Mouse (Mus musculus) testis, postnatal 10 days (tissue): ENCODE results near the gene D17Wsu92e.

ENCODE experiments used
- DNase-seq: peaks from one replicate; pipeline ENCODE4 v3.0.0; 2021; ENCODE audit warnings: low spot score

The D17Wsu92e gene

DNA sequence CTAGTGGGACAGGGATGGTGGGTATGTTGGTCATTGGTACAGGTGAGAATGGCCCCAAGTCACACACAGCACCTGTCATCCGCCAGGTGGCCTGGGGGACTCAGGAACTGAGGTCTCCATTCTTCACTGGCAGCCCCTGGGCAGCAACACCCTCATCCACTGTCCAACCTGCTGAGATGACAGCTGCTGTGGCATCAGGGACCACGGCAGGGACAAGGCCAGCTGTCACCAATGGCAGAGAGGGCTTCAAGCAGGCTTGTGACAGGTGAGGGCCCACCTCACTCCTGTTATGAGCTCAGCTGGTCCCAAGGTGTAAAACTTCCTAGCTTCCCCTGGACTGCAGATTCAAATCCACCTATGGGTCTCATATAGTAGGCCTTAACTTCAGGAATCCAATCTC, 72.3 kb downstream of the D17Wsu92e start:
- DNase-seq, result no peak

DNA sequence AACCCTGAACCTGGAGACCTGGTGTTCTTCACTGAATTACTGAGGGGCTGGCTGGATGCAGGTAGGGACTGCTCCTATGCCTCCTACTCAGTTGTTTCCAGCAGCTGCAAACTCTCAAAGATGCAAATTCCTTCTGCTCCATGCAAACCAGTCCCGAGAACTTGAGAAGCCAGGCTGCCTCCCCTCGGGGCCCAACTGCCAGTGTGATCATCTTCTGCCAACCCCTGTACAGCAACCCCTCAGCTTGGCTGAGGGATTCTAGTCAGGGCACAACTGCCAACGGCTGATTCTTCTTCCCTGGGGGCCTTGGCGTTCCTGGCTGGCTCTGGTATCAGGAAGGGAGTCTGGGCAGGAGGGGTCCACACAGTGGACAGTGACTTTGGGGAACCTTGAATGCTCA, 74.0 kb downstream of the D17Wsu92e start:
- no peak for DNase-seq

DNA sequence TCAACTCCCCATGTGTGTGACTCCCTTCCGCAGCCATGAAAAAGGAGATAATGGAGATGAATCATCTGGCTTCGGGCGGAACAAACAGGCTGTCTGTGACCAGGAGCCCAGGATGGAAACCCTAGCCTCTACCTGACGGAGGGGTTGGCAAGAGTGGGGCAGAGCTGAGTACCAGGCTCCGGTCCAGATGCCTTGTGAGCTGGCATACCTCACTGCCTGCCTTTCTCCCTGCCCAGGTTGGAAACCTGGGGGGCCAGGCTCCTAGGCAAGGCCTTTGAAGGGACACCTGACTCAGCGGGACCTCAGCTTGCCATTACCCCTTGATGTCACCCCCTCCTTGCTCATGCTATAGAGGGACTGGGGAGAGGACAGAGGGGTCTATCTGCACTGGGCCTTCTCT, 79.5 kb downstream of the D17Wsu92e start:
- no peak for DNase-seq

DNA sequence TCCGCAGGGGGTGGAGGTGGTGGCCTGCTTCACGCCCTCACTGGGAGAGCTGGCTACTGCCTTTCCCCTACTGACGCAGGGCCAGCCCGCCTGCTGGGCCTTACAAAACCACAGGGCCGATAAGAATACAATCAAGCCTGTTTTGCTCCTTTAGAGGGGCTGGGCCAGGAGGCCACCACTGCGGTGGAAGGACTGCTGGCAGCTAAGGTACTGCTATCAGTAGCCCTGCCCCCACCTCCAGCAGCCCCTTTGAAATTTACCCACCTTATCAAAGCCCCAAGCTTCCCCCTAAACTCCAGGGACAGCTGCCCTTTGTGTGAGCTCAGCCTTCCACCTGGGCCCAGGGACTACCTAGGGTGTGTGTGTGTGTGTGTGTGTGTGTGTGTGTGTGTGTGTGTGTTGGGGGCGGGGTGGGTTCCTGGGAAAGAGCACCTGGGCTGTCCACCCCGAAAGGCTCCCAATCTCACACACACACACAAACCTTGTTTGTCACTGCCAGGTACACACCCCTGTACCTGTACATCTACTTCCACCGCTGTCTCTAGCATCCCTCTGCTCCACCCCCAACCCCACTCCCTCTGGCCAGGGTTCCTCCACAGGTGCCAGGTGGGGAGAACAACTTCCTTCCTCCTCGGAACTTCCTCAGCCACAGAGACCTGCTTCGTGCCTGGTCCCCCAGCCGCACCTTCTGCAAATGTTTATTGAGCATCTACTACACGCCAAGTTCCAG, 85.9 kb downstream of the D17Wsu92e start:
- DNase-seq, result no peak

DNA sequence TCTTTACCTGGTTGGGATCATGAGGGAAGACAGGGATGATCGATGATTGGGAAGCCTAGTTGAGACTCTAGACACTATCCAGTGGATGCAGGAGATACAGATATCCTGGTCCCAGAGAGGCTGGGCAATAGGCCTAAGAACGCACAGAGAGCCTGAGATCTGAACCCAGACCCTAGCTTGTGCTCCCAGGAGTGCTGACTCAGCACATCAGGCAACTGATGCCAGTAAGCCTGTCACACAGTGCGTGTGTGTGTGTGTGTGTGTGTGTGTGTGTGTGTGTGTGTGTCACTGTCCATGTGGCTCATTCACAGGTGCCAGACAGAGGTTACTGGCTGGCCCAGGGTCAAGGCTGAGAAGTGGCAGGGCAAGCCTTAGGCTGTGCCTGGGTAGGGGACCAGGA, 87.8 kb downstream of the D17Wsu92e start:
- no peak for DNase-seq

DNA sequence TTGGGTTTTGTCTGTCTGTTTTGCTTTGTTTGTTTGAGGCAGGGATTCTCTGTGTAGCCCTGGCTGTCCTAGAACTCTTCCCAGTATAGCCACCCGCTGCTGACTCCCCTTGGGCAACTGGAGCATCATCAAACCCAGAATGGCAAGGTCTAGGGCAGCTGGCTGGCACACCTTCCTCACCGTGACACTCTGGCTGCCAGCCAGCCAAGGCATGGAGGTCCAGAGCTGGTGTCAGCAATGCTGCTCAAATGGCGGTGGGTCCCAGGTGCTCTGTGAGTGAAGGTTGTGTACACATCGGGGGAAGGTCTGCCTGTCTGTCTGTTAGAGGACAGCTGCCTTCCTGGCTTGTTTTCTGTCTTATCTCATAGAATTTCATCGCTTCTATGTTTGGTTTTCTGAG, 88.3 kb downstream of the D17Wsu92e start:
- no peak for DNase-seq

DNA sequence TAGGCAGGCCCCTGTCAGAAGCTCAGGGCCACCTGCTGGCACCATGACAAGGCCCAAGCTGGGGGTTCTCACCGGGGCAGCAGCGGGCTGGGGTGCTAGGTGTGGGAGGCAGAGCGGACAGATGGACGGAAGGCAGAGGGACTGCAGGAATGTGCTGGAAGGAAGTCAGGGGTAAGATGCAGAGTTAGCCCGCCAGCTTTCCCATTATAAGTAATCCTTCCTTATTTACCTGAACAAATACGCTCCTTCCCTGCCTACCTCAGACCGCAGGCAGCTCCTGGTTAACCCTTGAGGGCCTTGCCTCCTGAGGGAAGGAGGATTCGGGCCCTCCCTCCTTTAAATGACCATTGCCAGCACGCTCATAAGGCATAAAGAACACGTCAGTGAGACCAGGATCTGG, 91.7 kb downstream of the D17Wsu92e start, which contains the start of gene Spdef:
Gene Spdef, minus strand, starts transcription at position 186 of the 400 bp plus-strand sequence.
- no peak for DNase-seq

DNA sequence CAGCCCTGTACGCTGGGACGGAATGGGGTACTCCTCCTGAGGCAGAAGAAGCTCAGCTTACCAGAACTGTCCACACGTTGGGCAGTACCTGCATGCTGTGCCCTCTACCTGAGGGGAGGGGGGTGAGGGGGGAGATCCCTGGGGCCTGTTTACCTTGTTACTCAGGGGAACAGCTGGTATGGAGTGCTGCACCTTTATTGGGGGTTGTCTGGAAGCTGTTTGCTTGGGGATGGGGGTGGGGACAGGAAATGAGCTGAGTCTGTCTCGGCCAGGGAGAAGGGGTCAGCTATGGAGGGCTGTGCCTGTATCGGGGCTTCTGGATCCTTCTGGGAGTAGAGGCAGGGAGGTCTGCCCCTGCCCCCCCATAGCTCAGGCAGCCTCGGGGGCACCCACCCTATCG, 93.9 kb downstream of the D17Wsu92e start:
- DNase-seq, result no peak

DNA sequence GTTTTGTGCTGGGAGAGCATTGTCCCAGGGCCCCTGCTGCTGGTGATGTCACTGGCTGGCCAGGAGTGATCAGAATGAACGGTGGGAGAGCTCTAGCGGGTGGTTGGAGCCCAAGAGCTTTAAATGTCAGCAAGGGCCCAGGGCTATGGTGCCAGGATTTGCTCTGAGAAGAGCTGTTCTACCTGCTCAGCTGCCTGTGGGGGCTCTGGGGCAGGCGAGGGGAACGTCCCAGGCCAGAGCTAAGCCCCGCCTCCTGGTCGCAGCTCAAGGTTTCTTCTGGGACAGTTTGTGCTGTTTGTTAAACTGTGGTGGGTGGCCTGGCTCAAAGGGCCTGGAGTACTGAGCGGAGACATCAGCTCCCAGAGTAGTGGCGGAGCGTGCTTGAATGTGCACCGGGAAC, 95.0 kb downstream of the D17Wsu92e start:
- peak; percentile 66 for DNase-seq

DNA sequence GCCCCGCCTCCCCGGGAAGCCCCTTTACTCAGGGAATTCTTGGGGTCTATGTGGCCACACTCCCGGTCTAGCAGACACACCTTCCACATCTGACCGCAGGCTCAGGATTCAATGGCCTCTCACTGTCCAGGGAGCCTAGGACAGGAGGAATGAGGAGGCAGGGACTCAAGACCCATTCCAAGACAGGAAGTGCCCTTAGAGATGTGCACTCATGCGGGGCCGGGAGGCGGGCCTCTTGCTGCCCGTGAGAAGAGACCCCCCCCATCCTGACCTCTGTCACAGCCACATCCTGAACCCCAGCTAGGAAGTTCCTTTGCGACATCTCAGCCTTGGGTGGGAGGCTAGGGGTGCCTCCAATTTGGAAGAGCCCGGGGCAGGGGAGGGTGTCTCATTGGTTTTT, 95.4 kb downstream of the D17Wsu92e start:
- no peak for DNase-seq

DNA sequence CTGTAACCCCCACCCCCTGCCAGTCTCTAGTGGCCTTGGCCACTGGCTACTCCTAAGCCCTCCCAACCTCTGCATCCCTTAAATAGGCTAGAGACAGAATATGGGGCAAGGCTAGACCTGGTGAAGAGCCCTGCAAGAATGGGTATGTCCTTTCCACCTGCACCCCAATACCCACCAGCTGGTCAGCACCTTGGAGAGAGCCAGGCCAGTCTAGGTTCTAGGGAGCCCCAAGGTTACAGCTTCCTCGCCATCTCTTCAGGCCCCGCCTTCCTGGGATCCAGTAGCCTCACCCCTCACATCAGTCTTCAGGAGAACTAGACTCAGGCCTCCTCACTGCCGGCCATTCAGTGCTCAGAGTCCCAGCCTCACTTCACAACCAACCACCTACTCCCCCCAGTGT, 96.1 kb downstream of the D17Wsu92e start:
- no peak for DNase-seq

DNA sequence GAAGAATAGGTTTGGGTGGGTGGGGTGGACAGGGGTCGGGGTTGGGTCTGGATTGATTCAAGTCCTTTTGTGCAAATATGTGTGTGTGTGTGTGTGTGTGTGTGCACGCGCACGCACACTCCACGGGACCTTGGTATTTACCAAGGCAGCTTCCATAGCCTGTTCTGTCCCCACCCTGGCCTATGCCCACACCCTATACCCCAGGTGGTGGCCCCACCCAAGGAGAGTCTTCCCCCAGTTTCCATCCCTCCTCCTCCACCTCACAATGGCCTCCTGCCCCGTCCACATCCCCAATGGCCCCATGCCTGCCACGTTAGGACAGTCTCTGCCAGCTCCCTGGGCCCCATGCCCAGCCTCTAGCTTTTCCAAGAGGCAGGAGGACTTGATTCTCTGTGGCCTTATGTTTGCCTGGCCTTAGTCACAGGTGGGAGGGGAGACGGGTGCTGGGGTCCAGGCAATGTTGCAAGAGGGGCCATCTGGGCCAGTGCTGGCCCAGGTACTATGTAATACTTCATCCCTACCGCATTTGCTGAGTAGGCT, 99.3 kb downstream of the D17Wsu92e start:
- DNase-seq, result no peak

DNA sequence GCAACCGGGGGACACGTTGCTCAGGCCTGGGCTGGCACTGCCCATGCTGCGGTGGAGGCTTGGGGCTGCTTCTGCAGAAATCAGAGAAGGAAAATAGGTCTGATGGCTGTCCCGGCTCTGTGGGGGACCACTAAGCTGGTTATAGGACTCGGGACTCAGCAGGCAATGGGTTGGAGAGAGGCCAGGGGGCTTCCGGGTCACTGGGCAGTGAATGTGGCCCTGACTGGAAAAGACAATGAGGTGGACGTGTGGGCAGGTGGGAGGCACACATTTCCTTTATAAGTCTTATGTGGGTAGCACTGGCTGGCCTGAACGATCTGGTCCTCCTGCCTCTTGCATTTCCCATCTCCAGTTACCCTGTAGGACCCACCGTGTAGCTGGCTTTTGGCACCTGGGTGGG, 100.1 kb downstream of the D17Wsu92e start:
- DNase-seq, result no peak

DNA sequence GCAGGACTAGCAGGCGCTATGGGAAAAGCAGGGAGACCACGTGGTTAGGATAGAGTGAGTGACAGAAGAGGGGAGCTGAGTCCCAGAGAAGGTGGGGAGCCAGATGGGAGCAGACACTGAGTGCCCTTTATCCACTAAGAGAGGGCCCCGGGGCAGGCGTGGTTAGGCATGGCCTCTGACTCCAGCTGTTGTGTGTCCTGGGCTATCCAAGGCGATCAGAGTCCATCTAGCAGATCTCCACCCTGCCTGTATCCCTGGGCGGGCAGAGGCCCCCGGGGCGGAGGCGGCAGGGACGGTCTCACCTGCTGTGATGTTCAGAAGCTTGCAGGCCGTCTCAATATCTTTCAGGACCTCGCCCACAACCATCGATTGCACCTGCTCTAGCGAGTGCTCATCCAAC, 100.8 kb downstream of the D17Wsu92e start:
- no peak for DNase-seq

DNA sequence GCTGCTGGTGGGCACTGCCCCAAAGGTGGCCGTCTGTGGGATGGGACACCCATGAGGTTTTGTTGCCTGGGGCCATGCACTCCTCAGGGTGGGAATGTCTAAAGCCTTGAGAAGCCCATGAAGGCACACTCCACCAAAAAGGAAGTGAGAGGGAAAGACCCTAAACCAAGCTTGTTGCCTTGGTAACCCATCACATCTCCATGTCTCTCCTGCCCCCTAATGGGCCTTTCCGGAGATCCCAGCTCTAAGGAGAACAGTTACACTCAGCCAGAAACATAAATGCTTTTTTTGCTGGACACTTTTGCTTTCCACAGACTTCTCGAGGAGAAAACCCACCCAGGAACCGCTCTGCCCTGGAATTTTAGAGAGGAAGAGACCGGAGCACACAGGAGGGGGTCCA, 102.2 kb downstream of the D17Wsu92e start:
- DNase-seq, result no peak

DNA sequence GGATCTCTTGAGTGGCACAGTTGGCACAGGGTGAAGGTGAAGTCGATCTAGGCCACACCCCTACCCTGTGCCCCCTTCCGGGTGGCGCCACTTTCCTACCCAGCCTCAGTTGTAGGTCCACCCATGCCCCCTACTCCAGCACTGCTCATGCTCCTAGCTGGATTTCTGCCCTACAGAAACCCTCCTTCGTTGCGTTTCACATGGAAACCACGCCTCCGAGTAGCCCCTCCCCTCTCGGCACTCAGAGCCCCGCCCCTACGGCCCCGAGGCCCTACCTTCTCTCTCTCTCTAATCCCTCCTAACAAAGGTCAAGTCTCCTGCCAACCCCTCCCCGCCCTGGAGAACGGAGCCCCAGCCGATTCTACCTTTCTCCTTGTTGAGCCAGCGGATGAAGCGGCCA, 103.6 kb downstream of the D17Wsu92e start:
- peak; percentile 69 for DNase-seq

DNA sequence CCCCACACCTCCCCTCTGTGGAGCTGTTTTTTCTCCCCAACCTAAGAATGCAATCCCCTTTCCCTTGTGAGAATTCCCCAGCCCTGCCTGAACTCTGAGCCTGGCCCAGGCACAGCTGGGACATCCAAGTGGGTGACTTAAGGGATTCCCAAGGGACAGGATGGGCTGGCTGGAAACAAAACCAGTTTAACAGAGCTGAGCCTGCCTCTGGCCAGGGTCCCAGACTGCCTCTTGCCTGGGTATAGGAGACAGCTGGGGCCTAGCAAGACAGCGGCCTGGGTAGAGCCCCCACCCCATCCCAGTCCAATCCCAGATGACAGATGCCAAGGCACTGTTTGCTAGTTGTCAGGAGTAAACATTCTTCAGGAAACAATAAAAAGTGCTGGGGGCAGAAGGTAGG, 107.6 kb downstream of the D17Wsu92e start:
- no peak for DNase-seq

DNA sequence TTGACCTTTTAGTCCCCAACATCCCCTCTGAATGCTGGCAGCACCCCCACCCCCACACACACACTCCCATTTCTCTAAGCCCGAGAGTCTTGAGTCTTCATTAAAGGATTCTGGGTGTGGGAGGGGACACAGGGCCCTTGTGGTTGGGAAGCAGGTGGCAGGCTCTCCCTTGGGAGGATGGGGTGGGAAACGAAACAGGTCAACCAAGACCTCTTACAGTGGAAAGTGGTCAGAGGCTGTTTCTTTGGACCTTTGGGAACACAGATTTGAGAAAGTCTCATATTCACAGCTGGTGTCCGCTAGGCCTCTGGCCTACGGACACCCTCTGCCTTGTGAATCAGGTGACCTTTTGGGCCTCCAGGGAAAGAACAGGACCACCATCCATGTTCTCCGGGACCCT, 110.8 kb downstream of the D17Wsu92e start:
- no peak for DNase-seq

DNA sequence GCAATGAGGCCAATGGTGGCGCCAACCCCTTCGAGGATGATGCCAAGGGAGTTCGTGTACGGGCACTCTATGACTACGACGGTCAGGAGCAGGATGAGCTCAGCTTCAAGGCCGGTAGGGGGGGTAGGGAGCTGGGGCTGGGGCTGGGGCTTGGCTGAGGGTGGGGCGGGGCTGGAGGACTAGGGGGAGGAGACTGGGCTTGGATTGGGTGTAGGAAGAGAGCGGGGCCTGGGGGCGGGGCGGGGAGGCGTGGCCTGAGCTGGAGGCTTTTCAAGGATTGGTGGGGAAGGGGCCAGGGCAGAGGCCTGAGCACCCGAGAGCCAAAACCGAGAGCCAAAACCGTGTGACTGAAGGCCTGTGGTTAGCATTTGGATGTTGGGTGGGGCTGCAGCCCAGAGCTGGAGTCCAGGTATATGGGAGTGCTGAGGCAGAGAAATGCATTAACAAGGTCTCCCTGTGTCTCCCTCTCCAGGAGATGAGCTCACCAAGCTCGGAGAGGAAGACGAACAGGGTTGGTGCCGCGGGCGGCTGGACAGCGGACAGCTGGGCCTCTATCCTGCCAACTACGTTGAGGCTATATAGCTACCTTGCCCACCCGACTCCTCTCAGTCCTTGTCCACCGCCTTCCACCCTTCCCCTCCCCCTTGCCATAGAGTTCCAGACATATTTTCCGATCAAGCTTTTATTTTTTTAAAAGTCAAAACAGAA, 112.3 kb downstream of the D17Wsu92e start:
- DNase-seq, result peak; percentile 95

DNA sequence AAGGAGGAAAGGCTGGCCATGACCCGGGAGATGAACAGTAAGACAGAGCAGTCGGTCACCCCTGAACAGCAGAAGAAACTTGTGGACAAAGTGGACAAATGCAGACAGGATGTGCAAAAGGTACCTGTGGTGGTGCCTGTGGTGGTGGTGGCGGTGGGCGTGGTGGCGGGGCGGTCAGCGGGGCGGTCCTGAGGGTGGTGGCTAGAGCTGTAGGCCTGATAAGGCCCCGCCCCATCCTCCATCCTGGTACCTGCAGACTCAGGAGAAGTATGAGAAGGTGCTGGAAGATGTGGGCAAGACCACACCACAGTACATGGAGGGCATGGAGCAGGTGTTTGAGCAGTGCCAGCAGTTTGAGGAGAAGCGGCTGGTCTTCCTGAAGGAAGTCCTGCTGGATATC, 114.8 kb downstream of the D17Wsu92e start:
- DNase-seq, result no peak

DNA sequence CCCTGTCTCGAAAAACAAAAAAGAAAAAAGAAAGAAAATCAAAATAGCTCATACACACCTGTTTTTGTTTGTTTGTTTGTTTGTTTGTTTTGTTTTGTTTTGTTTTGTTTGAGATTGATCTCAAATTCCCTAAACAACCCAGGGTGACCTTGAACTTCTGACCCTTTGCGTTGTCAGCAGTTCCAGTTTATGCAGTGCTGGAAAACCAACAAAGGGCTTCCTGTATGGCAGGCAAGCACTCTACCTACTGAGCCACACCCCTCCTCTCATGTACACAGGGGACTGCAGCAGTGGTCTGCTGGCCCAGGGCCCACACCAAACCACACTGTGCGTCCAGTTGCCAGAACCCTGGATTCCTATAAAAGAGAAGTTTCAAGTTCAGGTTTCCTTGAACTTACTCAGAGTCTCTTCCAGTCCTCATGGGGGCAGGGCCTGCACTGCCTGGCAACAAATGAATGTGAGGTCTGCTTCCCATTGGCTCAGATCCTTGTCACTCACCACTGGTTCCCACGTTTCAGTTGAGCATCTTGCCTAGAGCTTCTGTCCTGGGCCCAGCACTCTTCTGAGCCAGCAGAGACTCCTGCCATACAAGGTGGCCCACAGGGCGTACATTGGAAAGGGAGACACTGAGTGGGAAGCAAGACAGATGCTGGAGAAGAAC, 116.4 kb downstream of the D17Wsu92e start:
- no peak for DNase-seq

DNA sequence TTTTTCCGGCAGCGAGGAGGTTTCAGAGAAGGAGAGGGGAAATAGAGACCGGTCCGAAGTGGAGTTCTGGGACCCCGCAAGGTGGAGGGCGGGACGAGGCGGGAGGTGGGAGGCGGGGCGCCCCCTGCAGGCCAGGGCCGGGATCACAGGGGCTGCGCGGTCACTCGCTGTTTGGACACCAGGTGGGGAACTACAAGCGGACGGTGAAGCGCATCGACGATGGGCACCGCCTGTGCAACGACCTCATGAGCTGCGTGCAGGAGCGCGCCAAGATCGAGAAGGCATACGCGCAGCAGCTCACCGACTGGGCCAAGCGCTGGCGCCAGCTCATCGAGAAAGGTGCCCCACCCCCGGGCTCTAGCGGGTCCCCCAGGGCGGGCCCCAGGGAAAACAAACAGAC, 117.9 kb downstream of the D17Wsu92e start:
- DNase-seq, result peak; percentile 83

DNA sequence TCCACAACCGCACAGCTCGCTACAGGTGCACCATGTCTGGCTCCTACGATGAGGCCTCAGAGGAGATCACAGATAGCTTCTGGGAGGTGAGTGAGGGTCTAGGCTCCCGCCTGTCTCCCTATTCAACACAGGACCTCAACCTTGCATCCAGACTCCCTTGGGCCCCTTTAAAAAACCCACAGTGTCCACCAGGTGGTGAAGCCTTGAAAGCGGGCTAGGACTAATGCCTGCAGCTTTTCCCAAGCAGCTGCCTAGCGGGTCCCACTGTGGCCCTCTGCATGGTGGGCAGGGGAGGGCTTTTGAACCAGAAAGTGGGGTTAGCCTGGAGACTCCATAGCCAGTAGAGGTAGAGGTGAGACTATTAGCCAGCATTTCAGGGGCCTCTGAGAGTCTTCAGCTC, 118.6 kb downstream of the D17Wsu92e start:
- no peak for DNase-seq
